Mouse (Mus musculus) ES-Bruce4 (cell line): ENCODE results near the gene Tex13b. TPM values are rescaled to one million over a fixed set of nuclear protein-coding genes. Genes with fewer than 3 reads are reported as not detected.
"Not testable (repeated sequence)": the region's sequence is repeated elsewhere in the genome, so short reads cannot be mapped to it uniquely, and the experiment has no call there.

Experiments used
- H3K27ac ChIP-seq: 2 replicates; pipeline ENCODE4 v1.5.1; 2012; ENCODE audit warnings: low read length, inconsistent platforms; ENCODE audit not compliant: insufficient read depth
- H3K27me3 ChIP-seq: 2 replicates; pipeline ENCODE4 v1.6.1; 2012; ENCODE audit warnings: mild to moderate bottlenecking, low read length, inconsistent platforms; ENCODE audit not compliant: control insufficient read depth, poor library complexity, insufficient read depth, severe bottlenecking
- H3K36me3 ChIP-seq: 2 replicates; pipeline ENCODE4 v1.6.1; 2012; ENCODE audit warnings: inconsistent platforms, mild to moderate bottlenecking, low read length, moderate library complexity; ENCODE audit not compliant: control insufficient read depth, poor library complexity, insufficient read depth, severe bottlenecking
- H3K4me1 ChIP-seq: one replicate; pipeline ENCODE4 v1.8.1; 2011; ENCODE audit warnings: low read length; ENCODE audit not compliant: control insufficient read depth, insufficient read depth
- H3K4me3 ChIP-seq: 2 replicates; pipeline ENCODE4 v1.5.1; 2011; ENCODE audit warnings: low read depth, mild to moderate bottlenecking, low read length
- H3K9ac ChIP-seq: 2 replicates; pipeline ENCODE4 v1.6.1; 2012; ENCODE audit warnings: low read depth, mild to moderate bottlenecking, inconsistent platforms; ENCODE audit not compliant: poor library complexity, severe bottlenecking
- H3K9me3 ChIP-seq: replicated peaks from 2 replicates; pipeline ENCODE4 v1.6.1; 2012; ENCODE audit warnings: mild to moderate bottlenecking, low read length, inconsistent platforms; ENCODE audit not compliant: control insufficient read depth, poor library complexity, insufficient read depth, severe bottlenecking
- CTCF ChIP-seq: IDR thresholded peaks from one replicate; pipeline ENCODE4 v1.8.1; 2011; ENCODE audit warnings: low read depth, low read length
- EP300 ChIP-seq: IDR thresholded peaks from 2 replicates; pipeline ENCODE4 v1.6.1; 2011; ENCODE audit warnings: low read depth, low read length; ENCODE audit not compliant: insufficient read depth
- POLR2A ChIP-seq: IDR thresholded peaks from one replicate; pipeline ENCODE4 v1.8.1; 2011; ENCODE audit warnings: low read length; ENCODE audit not compliant: insufficient read depth
- polyA plus RNA-seq: library from polyadenylated mRNA; stranded (reverse); fragments of >200 nt; gene quantifications from 2 replicates; pipeline ENCODE4 v1.2.4, GENCODE M21; 2011; ENCODE audit warnings: low read depth; ENCODE audit not compliant: missing spikeins, insufficient read depth, insufficient read length

Tex13b gene
- 0.28 TPM in 1 of 2 replicates, not detected in the other for polyA plus RNA-seq

DNA sequence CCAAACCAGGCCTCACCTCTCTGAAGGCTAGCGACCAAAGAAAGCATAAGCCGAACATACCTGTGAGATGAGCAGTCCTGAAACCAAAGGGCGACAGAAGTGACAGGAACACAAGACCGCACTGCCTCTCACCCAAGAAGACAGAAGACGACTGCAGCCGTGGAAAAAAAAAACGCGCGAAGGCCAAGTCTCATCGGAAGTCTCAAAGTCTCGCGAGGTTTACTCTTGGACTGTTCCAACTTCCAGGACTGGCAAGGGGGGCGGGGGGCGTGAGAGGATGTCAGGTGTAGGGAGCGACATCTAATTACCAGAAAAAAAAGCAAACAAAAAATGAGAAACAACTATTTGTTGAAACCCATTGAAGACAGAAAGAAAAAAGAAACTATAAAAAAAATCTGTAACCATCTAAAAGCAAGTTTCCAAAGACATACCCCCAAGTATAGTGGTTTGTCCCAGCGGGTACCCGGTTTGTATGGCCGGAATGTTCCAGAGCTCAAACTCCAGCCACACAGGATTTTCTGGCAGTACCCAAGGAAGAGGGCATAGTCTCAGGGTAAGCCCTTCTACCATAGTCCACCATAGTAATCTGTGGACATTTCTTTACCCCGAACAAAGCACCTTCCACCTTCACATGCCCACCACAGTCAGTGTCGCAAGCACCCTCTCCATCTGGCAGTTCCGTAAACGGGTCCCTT, at the start of gene Tex13b:
Gene Tex13b (minus strand): TSS at position 122 of the 695 bp plus-strand sequence.
- no peak for TF ChIP-seq EP300
- Histone ChIP-seq H3K9ac (no peak within 1 kb of the TSS), H3K4me3 (no peak within 1 kb of the TSS), H3K27me3 (no peaks in the 10 kb centered on the region), H3K4me1 (no peaks in the 10 kb centered on the region), H3K36me3 (no peaks in the 10 kb centered on the region), H3K9me3 (no peaks in the 10 kb centered on the region), H3K27ac (no peak within 1 kb of the TSS)

DNA sequence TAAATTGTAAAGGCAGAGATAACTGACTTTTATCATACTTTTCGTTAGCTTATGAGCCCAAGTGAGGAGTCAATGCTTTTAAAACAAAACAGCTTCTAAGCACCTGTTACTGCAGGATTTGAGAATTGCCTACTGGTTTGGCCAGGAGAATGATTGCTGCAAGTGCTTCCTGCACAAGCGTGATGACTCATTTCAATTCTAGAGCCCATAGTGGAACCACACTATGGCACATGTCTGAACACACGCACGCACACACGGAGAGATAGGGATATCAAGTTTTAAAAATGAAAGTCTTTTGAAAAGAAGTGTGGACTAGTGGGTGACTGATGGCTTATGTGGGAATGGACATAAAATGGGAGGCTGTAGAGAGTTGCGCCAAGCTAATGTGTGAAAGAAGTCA, 49.5 kb upstream of the Tex13b start:
- H3K9ac ChIP-seq = no peak overlapping the region
- no peak overlapping the region for H3K27ac ChIP-seq
- H3K9me3 ChIP-seq = no peaks in the 10 kb centered on the region
- TF ChIP-seq EP300 (no peak), CTCF (no peak), POLR2A (no peak)
- H3K4me1 ChIP-seq = no peaks in the 10 kb centered on the region
- H3K4me3 ChIP-seq = no peak overlapping the region
- H3K36me3 ChIP-seq = no peaks in the 10 kb centered on the region
- H3K27me3 ChIP-seq = no peaks in the 10 kb centered on the region

- Histone ChIP-seq H3K9me3 (no peaks in the 10 kb centered on the region), H3K27ac (no peak overlapping the region), H3K9ac (no peak overlapping the region), H3K4me3 (no peak overlapping the region), H3K36me3 (no peaks in the 10 kb centered on the region), H3K4me1 (no peaks in the 10 kb centered on the region), H3K27me3 (no peaks in the 10 kb centered on the region)
- TF ChIP-seq EP300 (no peak), CTCF (no peak), POLR2A (no peak)
Observed at GRCm38 (mm10) chrX:140857445-140857844, 44.2 kb upstream of the Tex13b start.

GRCm38 (mm10) chrX:140857040-140857439, 43.8 kb upstream of the Tex13b start:
- not testable (repeated sequence) for H3K27ac ChIP-seq, H3K27me3 ChIP-seq, H3K4me1 ChIP-seq, H3K9ac ChIP-seq, H3K36me3 ChIP-seq, H3K9me3 ChIP-seq, H3K4me3 ChIP-seq

- Histone ChIP-seq H3K9ac (no peak overlapping the region), H3K4me3 (no peak overlapping the region), H3K27me3 (no peaks in the 10 kb centered on the region), H3K36me3 (no peaks in the 10 kb centered on the region), H3K27ac (no peak overlapping the region), H3K9me3 (no peaks in the 10 kb centered on the region), H3K4me1 (no peaks in the 10 kb centered on the region)
- TF ChIP-seq CTCF (no peak), EP300 (no peak), POLR2A (no peak)
Observed at GRCm38 (mm10) chrX:140854561-140854960, 41.3 kb upstream of the Tex13b start.

DNA sequence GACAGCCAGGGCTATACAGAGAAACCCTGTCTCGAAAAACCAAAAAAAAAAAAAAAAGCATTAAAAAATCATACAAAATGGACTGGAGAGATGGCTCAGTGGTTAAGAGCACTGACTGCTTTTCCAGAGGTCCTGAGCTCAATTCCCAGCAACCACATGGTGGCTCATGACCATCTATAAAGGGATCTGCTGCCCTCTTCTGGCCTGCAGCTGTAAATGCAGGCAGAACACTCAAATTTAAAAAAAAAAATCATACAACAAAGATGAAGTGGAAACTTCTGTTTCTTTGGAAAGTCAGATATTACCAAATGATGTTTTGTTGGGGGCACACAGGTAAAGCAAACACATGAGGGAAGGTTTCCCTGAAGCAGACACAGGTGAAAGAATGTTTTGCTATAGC, 32.2 kb upstream of the Tex13b start:
- H3K27me3 ChIP-seq, H3K4me3 ChIP-seq, H3K9ac ChIP-seq, H3K27ac ChIP-seq, H3K4me1 ChIP-seq, H3K36me3 ChIP-seq, H3K9me3 ChIP-seq: not testable (repeated sequence)
